Mouse (Mus musculus) embryonic stem cell, embryonic (primary cell): ENCODE results near the gene Slc22a26.
"Not testable (repeated sequence)": the region's sequence is repeated elsewhere in the genome, so short reads cannot be mapped to it uniquely, and the experiment has no call there.

Experiments
- CTCF ChIA-PET, 4 experiments: fragments of 300-600 bp in 2 of 4; fragments of 350-600 bp in 2 of 4; sonication (Branson Sonifier 250); formaldehyde crosslinking; loops; one replicate each; lab custom pipeline; 2022; ENCODE audit warnings: inconsistent platforms in 2 of 4; lab: Charles Lee
- POLR2A ChIA-PET, 4 experiments: fragments of 300-600 bp in 2 of 4; fragments of 350-600 bp in 2 of 4; sonication (Branson Sonifier 250); formaldehyde crosslinking; loops; one replicate each; lab custom pipeline; 2022; ENCODE audit warnings: antibody characterized with exemption in 4 of 4, inconsistent platforms in 1 of 4; lab: Charles Lee

The Slc22a26 gene

GRCm38 (mm10) chr19:7802571-7802970, at the start of gene Slc22a26:
Slc22a26 (minus strand) TSS chr19:7802667.
- POLR2A ChIA-PET, result no interaction called here
- CTCF ChIA-PET, result no interaction called here

- ChIA-PET CTCF (no interaction called here), POLR2A (no interaction called here)
Observed at GRCm38 (mm10) chr19:7829851-7830250, 27.4 kb upstream of the Slc22a26 start.

GRCm38 (mm10) chr19:7790571-7790970, 11.9 kb downstream of the Slc22a26 start:
- ChIA-PET CTCF (no interaction called here), POLR2A (no interaction called here)

GRCm38 (mm10) chr19:7775306-7775705, 27.2 kb downstream of the Slc22a26 start:
- POLR2A ChIA-PET, result no interaction called here

GRCm38 (mm10) chr19:7766124-7766523, 36.3 kb downstream of the Slc22a26 start:
- ChIA-PET POLR2A (no interaction called here), CTCF (no interaction called here)

More at GRCm38 (mm10) chr19:7775306-7775705, 27.2 kb downstream of the Slc22a26 start:
- CTCF ChIA-PET, result no interaction called here

- ChIA-PET POLR2A (no interaction called here), CTCF (no interaction called here)
Observed at GRCm38 (mm10) chr19:7765599-7765998, 36.9 kb downstream of the Slc22a26 start.

GRCm38 (mm10) chr19:7753371-7753770, 49.1 kb downstream of the Slc22a26 start:
- POLR2A ChIA-PET, CTCF ChIA-PET: not testable (repeated sequence)
